Mouse (Mus musculus): ENCODE data around the gene Ubap1. TPM values are rescaled to one million over a fixed set of nuclear protein-coding genes. Genes with fewer than 3 reads are reported as not detected.

The Ubap1 gene
- polyA plus RNA-seq, 1 experiment from 2014 or later, result 53.7 TPM

DNA sequence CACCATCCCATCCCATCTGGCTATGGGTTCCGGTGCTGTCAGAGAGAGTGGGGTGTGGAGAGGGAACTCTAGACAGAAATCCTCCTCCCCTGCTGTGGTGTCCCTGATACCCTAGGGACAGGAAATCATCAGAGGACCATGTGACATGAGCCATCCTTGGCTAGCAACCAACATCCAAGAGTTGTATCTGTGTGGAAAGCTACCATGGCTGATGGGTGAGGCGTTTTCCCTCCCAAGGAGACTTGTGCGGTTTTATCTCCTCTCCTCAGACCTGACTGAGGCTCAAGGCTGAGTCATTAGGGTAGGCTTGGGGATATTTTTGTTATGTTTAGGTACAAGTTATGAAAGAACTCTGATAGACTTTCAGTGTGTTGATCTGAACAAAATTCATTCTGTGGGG is 17.7 kb upstream of the Ubap1 start:
- no peaks in the 10 kb centered on the region for H3K36me3 ChIP-seq (ENCODE audit: insufficient read depth, low read length)
- ATAC-seq (replicated peaks; ENCODE audit: low FRiP score, low read depth) (no peak), DNase-seq (ENCODE audit: low spot score) (no peak)
- no peaks in the 10 kb centered on the region for H3K27me3 ChIP-seq (ENCODE audit: insufficient read depth, low read length)
- WGBS, result 70% methylated on average over 3 of the region's 3 CpGs
- no peaks in the 10 kb centered on the region for H3K9me3 ChIP-seq (replicated peaks; ENCODE audit: low read length)
- TF ChIP-seq CTCF (IDR thresholded peaks at IDR 0.05; ENCODE audit: low read depth), result no peak
- H3K4me3 ChIP-seq (replicated peaks; ENCODE audit: low read depth, low read length), result no peak overlapping the region
- H3K4me2 ChIP-seq (ENCODE audit: low read length), result no peak overlapping the region
- no peak overlapping the region for H3K9ac ChIP-seq (ENCODE audit: low read depth, low read length)
- no peaks in the 10 kb centered on the region for H3K4me1 ChIP-seq (replicated peaks; ENCODE audit: insufficient read depth, low read length)
- H3K27ac ChIP-seq, result no peak overlapping the region

DNA sequence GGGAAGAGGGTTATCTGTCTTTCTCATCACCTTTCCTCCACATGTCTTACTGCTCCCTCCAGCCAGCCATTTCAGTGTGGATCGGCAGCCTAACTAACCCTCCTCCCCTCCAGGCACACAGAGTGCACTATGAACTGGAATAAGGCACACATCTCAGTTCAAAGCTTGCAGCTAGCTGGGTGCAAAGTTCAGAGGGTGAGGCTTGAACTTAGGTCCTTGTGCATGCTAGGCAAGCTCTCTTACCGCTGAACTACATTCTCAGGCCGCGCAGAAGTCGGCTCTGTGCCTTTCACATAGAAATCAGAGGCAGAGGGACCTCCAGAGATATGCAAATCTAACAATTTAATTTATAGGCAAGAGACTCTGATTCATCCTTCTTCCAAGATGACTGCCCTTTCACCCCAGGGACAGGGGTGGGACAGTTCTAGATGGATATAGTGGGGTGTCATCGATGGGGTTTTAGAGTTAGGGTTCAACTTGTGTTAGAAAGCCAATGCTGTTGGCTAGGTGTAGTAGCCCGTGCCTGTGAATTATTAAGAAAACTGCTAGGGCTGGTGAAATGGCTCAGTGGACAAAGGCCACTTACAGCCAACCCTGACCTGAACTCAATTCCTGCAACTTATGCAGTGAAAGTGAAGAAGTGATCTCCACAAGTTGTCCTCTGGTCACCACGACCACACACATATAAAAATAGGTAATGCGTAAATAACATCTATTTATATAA is 16.9 kb upstream of the Ubap1 start:
- no peaks in the 10 kb centered on the region for H3K4me1 ChIP-seq (replicated peaks; ENCODE audit: insufficient read depth, low read length)
- no peaks in the 10 kb centered on the region for H3K36me3 ChIP-seq (ENCODE audit: insufficient read depth, low read length)
- DNase-seq (ENCODE audit: low spot score) (no peak), ATAC-seq (replicated peaks; ENCODE audit: low FRiP score, low read depth) (peak; percentile 91)
- no peak overlapping the region for H3K27ac ChIP-seq
- H3K4me2 ChIP-seq (ENCODE audit: low read length), result no peak overlapping the region
- H3K9me3 ChIP-seq (replicated peaks; ENCODE audit: low read length), result no peaks in the 10 kb centered on the region
- no peaks in the 10 kb centered on the region for H3K27me3 ChIP-seq (ENCODE audit: insufficient read depth, low read length)
- H3K9ac ChIP-seq (ENCODE audit: low read depth, low read length), result 0 out of 2 replicates have a peak overlapping the region, but pooled peaks have one; percentile 19
- H3K4me3 ChIP-seq (replicated peaks; ENCODE audit: low read depth, low read length), result no peak overlapping the region
- WGBS, result 75% methylated on average over 9 of the region's 9 CpGs
- no peak for TF ChIP-seq CTCF (IDR thresholded peaks at IDR 0.05; ENCODE audit: low read depth)

DNA sequence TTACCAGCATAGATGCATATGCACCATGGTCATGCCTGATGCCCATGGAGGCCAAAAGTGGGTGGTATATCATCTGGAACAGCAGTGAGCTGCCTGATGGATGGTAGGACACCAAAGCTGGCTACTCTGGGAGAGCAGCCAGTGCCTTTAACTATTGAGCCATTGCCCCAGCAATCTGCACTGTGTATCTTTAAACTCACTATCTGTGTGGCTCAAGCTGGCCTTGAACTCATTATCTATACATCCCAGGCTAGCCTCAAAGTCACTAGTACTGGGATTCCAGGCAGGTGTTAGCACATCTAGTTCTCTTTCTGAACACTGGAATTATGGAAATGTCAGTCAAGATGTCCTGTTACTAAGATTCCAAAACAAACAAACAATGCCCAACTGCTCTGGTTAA is 12.2 kb upstream of the Ubap1 start:
- no peak for TF ChIP-seq CTCF (IDR thresholded peaks at IDR 0.05; ENCODE audit: low read depth)
- H3K4me2 ChIP-seq (ENCODE audit: low read length), result no peak overlapping the region
- H3K4me1 ChIP-seq (replicated peaks; ENCODE audit: insufficient read depth, low read length), result no peaks in the 10 kb centered on the region
- ATAC-seq (replicated peaks; ENCODE audit: low FRiP score, low read depth) (no peak), DNase-seq (ENCODE audit: low spot score) (no peak)
- no peak overlapping the region for H3K4me3 ChIP-seq (replicated peaks; ENCODE audit: low read depth, low read length)
- no peaks in the 10 kb centered on the region for H3K9me3 ChIP-seq (replicated peaks; ENCODE audit: low read length)
- no peaks in the 10 kb centered on the region for H3K27me3 ChIP-seq (ENCODE audit: insufficient read depth, low read length)
- no peak overlapping the region for H3K9ac ChIP-seq (ENCODE audit: low read depth, low read length)
- H3K36me3 ChIP-seq (ENCODE audit: insufficient read depth, low read length), result no peaks in the 10 kb centered on the region
- no peak overlapping the region for H3K27ac ChIP-seq

- Histone ChIP-seq H3K4me2 (ENCODE audit: low read length) (no peak overlapping the region), H3K9me3 (replicated peaks; ENCODE audit: low read length) (no peaks in the 10 kb centered on the region), H3K27ac (no peak overlapping the region), H3K9ac (ENCODE audit: low read depth, low read length) (no peak overlapping the region), H3K27me3 (ENCODE audit: insufficient read depth, low read length) (no peaks in the 10 kb centered on the region), H3K4me3 (replicated peaks; ENCODE audit: low read depth, low read length) (no peak overlapping the region), H3K4me1 (replicated peaks; ENCODE audit: insufficient read depth, low read length) (no peaks in the 10 kb centered on the region), H3K36me3 (ENCODE audit: insufficient read depth, low read length) (no peaks in the 10 kb centered on the region)
- DNase-seq (ENCODE audit: low spot score), result no peak
- 74% methylated on average over 11 of the region's 11 CpGs for WGBS
- no peak for TF ChIP-seq CTCF (IDR thresholded peaks at IDR 0.05; ENCODE audit: low read depth)
- no peak for ATAC-seq (replicated peaks; ENCODE audit: low FRiP score, low read depth)
Observed at GRCm38 (mm10) chr4:41340912-41341550, 7.8 kb upstream of the Ubap1 start.

- no peak for DNase-seq (ENCODE audit: low spot score)
- Histone ChIP-seq H3K27ac (no peak overlapping the region), H3K27me3 (ENCODE audit: insufficient read depth, low read length) (no peaks in the 10 kb centered on the region), H3K9ac (ENCODE audit: low read depth, low read length) (no peak overlapping the region), H3K9me3 (replicated peaks; ENCODE audit: low read length) (no peaks in the 10 kb centered on the region), H3K4me1 (replicated peaks; ENCODE audit: insufficient read depth, low read length) (0 out of 2 replicates have a peak, but pooled peaks cover 3% of the 10 kb centered on the region), H3K4me3 (replicated peaks; ENCODE audit: low read depth, low read length) (no peak overlapping the region), H3K36me3 (ENCODE audit: insufficient read depth, low read length) (no peaks in the 10 kb centered on the region), H3K4me2 (ENCODE audit: low read length) (no peak overlapping the region)
- ATAC-seq (replicated peaks; ENCODE audit: low FRiP score, low read depth), result no peak
- no peak for TF ChIP-seq CTCF (IDR thresholded peaks at IDR 0.05; ENCODE audit: low read depth)
- WGBS, result 73% methylated on average over 2 of the region's 2 CpGs
Observed at GRCm38 (mm10) chr4:41346011-41346410, 2.8 kb upstream of the Ubap1 start.

DNA sequence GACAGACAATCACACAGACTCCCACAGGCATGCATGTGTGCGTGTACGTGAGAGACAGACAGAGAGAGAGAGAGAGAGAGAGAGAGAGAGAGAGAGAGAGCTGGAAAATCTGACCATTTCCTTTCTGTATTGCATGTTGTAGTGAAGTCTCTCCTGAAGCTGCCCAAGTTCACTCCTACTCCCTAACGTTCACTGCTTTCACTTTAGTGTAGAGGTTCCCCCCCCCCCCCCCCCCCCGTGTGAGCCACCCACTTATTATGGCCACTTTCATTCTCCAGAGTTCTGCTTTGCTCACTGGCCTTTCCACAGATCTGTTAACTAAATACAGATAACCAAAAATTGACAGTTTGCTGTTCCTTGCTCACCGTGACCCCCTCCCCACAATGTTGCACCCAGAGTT is 957 bp upstream of the Ubap1 start:
- Histone ChIP-seq H3K4me2 (ENCODE audit: low read length) (peak overlapping the region; percentile 78), H3K36me3 (ENCODE audit: insufficient read depth, low read length) (no peaks in the 10 kb centered on the region), H3K27ac (0 out of 2 replicates have a peak overlapping the region, but pooled peaks have one; percentile 13), H3K4me1 (replicated peaks; ENCODE audit: insufficient read depth, low read length) (0 out of 2 replicates have a peak, but pooled peaks cover 3% of the 10 kb centered on the region), H3K9me3 (replicated peaks; ENCODE audit: low read length) (no peaks in the 10 kb centered on the region), H3K27me3 (ENCODE audit: insufficient read depth, low read length) (no peaks in the 10 kb centered on the region), H3K4me3 (replicated peaks; ENCODE audit: low read depth, low read length) (no peak overlapping the region), H3K9ac (ENCODE audit: low read depth, low read length) (no peak overlapping the region)
- WGBS, result 50% methylated on average over 3 of the region's 5 CpGs
- peak; percentile 9 for DNase-seq (ENCODE audit: low spot score)
- no peak for TF ChIP-seq CTCF (IDR thresholded peaks at IDR 0.05; ENCODE audit: low read depth)
- no peak for ATAC-seq (replicated peaks; ENCODE audit: low FRiP score, low read depth)
